Mouse (Mus musculus): ENCODE data around the gene Crybb1. TPM values are rescaled to one million over a fixed set of nuclear protein-coding genes. Genes with fewer than 3 reads are reported as not detected.
A peak's percentile ranks its signal among the peaks of the same experiment; 100 is the strongest.

Gene Crybb1
- polyA plus RNA-seq, 1 experiment from 2014 or later, result 2.9 TPM

DNA sequence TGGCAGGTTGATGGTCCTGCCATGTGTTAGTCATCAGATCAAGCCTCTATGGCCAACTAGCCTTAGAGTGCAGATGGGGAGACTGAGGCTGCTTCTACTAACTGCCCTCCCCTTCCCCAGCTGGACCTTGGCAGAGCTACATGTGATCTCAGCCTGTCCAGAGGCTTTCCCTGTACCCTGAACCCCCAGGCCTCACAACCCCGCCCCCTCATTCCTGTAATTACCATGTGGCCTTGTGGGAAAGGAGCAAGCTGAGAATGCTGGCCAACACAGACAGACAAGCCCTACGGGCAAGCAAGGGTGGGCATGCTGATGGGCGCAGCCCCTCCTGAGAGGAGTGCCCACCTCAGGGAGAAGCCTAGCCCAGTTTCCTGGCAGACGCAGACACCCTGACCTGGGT is 39.1 kb downstream of the Crybb1 start:
- Histone ChIP-seq H3K4me2 (ENCODE audit: low read depth, low read length) (no peak overlapping the region), H3K9ac (ENCODE audit: low read depth, low read length) (0 out of 2 replicates have a peak overlapping the region, but pooled peaks have one; percentile 17), H3K27me3 (replicated peaks; ENCODE audit: control insufficient read depth, insufficient read depth, low read length) (no peaks in the 10 kb centered on the region), H3K36me3 (ENCODE audit: control insufficient read depth, insufficient read depth, low read length) (no peaks in the 10 kb centered on the region), H3K9me3 (ENCODE audit: control insufficient read depth, low read length) (no peaks in the 10 kb centered on the region), H3K27ac (ENCODE audit: low read length) (0 out of 2 replicates have a peak overlapping the region, but pooled peaks have one; percentile 12), H3K4me3 (ENCODE audit: low read length) (no peak overlapping the region), H3K4me1 (ENCODE audit: control insufficient read depth, insufficient read depth, low read length) (peaks cover 37% of the 10 kb centered on the region)
- peak; percentile 22; the same call in 1 of the 2 replicates for ATAC-seq
- 68% methylated on average over 4 of the region's 4 CpGs for WGBS

DNA sequence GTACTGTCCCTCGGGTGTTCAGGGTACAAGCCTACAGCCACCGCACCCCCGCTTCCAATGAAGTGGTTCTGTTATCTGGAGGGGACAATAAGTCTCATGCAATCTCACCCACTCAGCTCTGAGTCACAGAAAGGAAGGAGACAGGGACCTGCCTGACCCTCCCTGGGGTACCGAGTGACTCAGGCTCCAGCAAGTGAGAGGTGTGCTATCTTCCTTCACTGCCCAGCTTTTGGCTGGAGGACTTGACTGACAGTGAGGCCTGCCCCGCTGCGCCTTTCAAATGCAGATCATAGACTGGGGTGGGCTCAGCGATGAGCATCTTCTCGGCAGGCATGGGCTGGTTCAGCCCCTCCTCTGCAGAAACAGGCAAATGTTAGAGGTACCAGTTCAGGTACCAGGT is 39.5 kb downstream of the Crybb1 start:
- H3K27me3 ChIP-seq (replicated peaks; ENCODE audit: control insufficient read depth, insufficient read depth, low read length), result no peaks in the 10 kb centered on the region
- 0 out of 2 replicates have a peak overlapping the region, but pooled peaks have one; percentile 7 for H3K9ac ChIP-seq (ENCODE audit: low read depth, low read length)
- ATAC-seq, result peak; percentile 5; the same call in 1 of the 2 replicates
- H3K4me1 ChIP-seq (ENCODE audit: control insufficient read depth, insufficient read depth, low read length), result peaks cover 37% of the 10 kb centered on the region
- no peak overlapping the region for H3K4me3 ChIP-seq (ENCODE audit: low read length)
- no peaks in the 10 kb centered on the region for H3K36me3 ChIP-seq (ENCODE audit: control insufficient read depth, insufficient read depth, low read length)
- no peak overlapping the region for H3K27ac ChIP-seq (ENCODE audit: low read length)
- H3K9me3 ChIP-seq (ENCODE audit: control insufficient read depth, low read length), result no peaks in the 10 kb centered on the region
- H3K4me2 ChIP-seq (ENCODE audit: low read depth, low read length), result no peak overlapping the region
- 49% methylated on average over 8 of the region's 8 CpGs for WGBS

DNA sequence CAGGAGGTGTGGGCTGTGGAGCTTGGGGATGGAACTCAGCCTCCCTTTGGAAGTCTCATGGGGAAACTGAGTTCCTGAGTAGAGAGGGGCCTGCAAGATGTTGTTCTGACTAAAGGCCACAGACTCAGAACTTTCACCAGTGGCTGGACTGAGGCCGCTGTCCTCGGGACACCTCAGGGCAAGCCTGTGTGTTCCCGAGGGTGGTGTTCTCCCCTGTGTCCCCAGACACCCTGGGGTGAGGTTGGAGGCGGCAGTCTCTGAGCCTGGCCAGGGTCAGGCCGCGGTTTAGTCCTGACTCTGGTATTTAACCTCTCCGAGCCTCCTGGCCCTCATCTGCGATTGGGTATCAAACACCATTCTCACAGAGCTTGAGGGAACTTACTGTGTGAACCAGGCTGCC is 39.9 kb downstream of the Crybb1 start:
- Histone ChIP-seq H3K4me3 (ENCODE audit: low read length) (no peak overlapping the region), H3K27me3 (replicated peaks; ENCODE audit: control insufficient read depth, insufficient read depth, low read length) (no peaks in the 10 kb centered on the region), H3K4me1 (ENCODE audit: control insufficient read depth, insufficient read depth, low read length) (peaks cover 37% of the 10 kb centered on the region), H3K36me3 (ENCODE audit: control insufficient read depth, insufficient read depth, low read length) (no peaks in the 10 kb centered on the region), H3K27ac (ENCODE audit: low read length) (no peak overlapping the region), H3K4me2 (ENCODE audit: low read depth, low read length) (no peak overlapping the region), H3K9ac (ENCODE audit: low read depth, low read length) (no peak overlapping the region), H3K9me3 (ENCODE audit: control insufficient read depth, low read length) (no peaks in the 10 kb centered on the region)
- no peak for ATAC-seq
- 70% methylated on average over 8 of the region's 8 CpGs for WGBS

DNA sequence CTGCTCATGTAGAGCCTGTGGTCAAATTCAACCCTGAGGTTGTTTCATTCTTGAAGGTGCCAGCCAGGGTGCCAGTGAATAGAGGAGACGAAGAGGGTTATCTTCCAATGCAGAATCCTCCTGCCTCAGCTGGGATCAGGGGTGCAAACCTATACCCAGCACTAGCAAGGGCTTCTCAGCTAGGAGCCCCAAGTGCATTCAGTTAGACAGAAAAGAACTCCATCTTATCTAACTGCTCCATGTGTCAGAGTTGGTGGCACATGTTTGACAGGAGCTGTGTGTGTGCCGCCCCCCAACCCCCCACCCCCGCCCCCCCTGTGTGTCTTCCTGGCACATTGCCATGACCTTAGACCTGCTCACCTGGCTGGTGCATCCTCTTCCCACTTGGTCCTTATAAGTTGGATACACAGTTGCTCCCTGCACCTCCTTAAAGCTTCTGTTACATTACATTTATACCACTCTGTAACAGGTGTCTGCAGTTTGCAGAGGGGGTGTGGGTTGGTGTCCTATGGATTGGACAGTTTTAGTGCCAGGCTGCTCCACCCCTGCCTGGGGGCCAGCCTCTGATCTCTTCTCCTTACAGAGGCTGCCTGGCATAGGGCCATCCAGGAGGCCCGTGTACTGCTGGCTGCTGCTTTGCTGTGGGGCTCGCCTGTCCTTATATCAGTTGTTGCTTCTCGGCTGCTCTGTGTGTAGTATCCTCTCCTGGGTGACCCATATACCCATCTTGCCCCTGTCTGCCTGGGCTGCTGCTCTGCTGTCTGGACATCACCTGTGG is 41.0 kb downstream of the Crybb1 start:
- no peaks in the 10 kb centered on the region for H3K9me3 ChIP-seq (ENCODE audit: control insufficient read depth, low read length)
- H3K27me3 ChIP-seq (replicated peaks; ENCODE audit: control insufficient read depth, insufficient read depth, low read length), result no peaks in the 10 kb centered on the region
- H3K9ac ChIP-seq (ENCODE audit: low read depth, low read length), result no peak overlapping the region
- H3K4me2 ChIP-seq (ENCODE audit: low read depth, low read length), result no peak overlapping the region
- H3K4me1 ChIP-seq (ENCODE audit: control insufficient read depth, insufficient read depth, low read length), result peaks cover 43% of the 10 kb centered on the region
- H3K36me3 ChIP-seq (ENCODE audit: control insufficient read depth, insufficient read depth, low read length), result no peaks in the 10 kb centered on the region
- H3K27ac ChIP-seq (ENCODE audit: low read length), result peak overlapping the region; percentile 0; the same call in 1 of the 2 replicates
- WGBS, result 52% methylated on average over 6 of the region's 6 CpGs
- ATAC-seq, result no peak
- H3K4me3 ChIP-seq (ENCODE audit: low read length), result no peak overlapping the region

DNA sequence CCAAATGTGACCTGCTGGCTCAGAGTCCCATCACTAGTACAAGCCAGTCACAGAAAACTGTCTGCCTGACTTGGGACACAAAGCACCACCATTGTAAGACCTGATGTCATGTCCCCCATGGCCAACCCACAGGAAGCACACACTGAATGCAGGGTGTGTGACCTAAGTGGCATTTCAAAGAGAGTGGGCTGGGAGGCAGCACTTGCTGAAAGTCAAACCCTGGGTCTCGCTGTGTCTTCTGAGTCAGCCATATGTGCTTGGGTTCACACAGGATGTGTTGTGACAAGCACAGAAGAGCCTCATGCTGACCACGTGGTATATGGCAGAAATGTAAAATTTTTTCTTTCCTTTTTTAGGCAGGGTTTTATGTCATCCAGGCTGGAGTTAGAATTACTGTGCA is 41.6 kb downstream of the Crybb1 start:
- Histone ChIP-seq H3K9me3 (ENCODE audit: control insufficient read depth, low read length) (no peaks in the 10 kb centered on the region), H3K9ac (ENCODE audit: low read depth, low read length) (no peak overlapping the region), H3K4me3 (ENCODE audit: low read length) (no peak overlapping the region), H3K27ac (ENCODE audit: low read length) (peak overlapping the region; percentile 0; the same call in 1 of the 2 replicates), H3K4me2 (ENCODE audit: low read depth, low read length) (no peak overlapping the region), H3K27me3 (replicated peaks; ENCODE audit: control insufficient read depth, insufficient read depth, low read length) (no peaks in the 10 kb centered on the region), H3K4me1 (ENCODE audit: control insufficient read depth, insufficient read depth, low read length) (peaks cover 47% of the 10 kb centered on the region), H3K36me3 (ENCODE audit: control insufficient read depth, insufficient read depth, low read length) (no peaks in the 10 kb centered on the region)
- WGBS, result 70% methylated on average over 2 of the region's 2 CpGs
- ATAC-seq, result no peak

DNA sequence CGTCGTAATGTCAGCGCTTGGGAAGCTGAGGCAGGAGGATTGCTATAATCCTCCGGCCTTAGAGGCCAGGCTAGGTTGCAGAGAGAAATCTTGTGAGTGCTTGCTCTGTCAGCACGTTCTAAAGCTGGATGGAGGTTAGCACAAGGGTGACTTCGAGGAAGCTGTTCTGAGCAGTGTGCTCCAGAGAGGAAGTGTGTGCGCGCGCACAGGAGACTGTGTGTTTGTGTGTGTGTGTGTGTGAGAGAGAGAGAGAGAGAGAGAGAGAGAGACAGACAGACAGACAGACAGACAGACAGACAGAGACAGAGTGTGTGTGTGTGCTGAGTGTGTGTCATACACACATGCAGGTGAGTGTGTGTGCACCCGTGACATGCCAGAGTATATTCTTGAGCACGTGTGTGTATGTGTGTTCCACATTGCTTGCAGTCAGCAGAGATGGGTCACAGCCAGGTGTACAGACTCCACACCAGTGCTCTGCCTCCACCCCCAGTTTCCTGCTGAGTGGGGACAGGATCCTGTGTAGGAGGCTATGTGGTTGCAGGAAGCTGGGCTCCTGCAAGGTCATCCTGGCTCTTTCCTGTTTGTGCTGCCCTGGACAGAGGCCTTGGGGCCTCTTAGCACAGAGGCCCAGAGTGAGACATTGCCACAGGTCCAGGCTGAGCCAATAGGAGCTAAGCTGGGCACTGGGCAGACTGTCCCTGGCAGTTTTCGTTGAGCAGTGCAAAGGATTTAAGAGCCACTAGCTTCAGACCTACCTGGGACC is 42.8 kb downstream of the Crybb1 start:
- Histone ChIP-seq H3K36me3 (ENCODE audit: control insufficient read depth, insufficient read depth, low read length) (no peaks in the 10 kb centered on the region), H3K27me3 (replicated peaks; ENCODE audit: control insufficient read depth, insufficient read depth, low read length) (no peaks in the 10 kb centered on the region), H3K9ac (ENCODE audit: low read depth, low read length) (peak overlapping the region; percentile 9; the same call in 1 of the 2 replicates), H3K9me3 (ENCODE audit: control insufficient read depth, low read length) (no peaks in the 10 kb centered on the region), H3K27ac (ENCODE audit: low read length) (peak overlapping the region; percentile 45), H3K4me2 (ENCODE audit: low read depth, low read length) (no peak overlapping the region), H3K4me1 (ENCODE audit: control insufficient read depth, insufficient read depth, low read length) (peaks cover 50% of the 10 kb centered on the region), H3K4me3 (ENCODE audit: low read length) (no peak overlapping the region)
- ATAC-seq, result peak; percentile 52
- 84% methylated on average over 12 of the region's 12 CpGs for WGBS

DNA sequence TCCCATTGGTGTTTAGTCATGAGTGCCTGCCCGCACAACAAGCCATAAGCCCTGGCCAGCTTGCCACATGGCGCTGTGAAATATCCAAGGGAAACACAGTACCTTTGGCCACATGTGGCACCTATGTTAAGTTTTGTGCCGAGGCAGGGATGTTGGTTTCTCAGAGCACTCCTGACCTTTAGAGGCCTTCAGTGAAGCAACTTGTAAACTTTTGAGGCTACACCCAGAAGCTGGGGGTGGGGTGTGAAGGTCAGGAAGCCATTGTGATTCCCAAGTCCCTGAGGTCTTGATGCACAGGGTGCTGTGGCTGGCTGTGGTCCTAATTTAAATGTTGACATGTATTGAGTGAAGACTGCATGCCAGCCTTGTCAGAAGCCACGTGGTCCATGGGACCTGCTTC is 43.8 kb downstream of the Crybb1 start:
- WGBS, result 81% methylated on average over 4 of the region's 4 CpGs
- H3K4me1 ChIP-seq (ENCODE audit: control insufficient read depth, insufficient read depth, low read length), result peaks cover 44% of the 10 kb centered on the region
- ATAC-seq, result no peak

DNA sequence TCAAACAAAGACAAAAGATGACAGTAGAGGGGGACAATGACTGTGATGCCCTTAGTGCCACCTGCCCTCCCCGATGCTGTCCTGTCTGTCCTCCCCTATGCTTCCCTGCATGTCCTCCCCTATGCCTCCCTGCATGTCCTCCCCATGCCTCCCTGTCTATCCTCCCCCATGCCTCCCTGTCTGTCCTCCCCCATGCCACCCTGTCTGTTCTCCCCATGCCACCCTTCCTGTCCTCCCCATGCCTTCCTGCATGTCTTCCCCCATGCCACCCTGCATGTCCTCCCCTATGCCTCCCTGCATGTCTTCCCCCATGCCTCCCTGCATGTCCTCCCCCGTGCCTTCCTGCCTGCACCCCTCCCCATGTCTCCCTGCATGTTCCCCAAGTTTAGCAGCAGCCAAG is 44.5 kb downstream of the Crybb1 start:
- no peak for ATAC-seq
- no peaks in the 10 kb centered on the region for H3K27me3 ChIP-seq (replicated peaks; ENCODE audit: control insufficient read depth, insufficient read depth, low read length)
- H3K9me3 ChIP-seq (ENCODE audit: control insufficient read depth, low read length), result no peaks in the 10 kb centered on the region
- H3K4me3 ChIP-seq (ENCODE audit: low read length), result no peak overlapping the region
- no peak overlapping the region for H3K4me2 ChIP-seq (ENCODE audit: low read depth, low read length)
- 78% methylated on average over 2 of the region's 2 CpGs for WGBS
- H3K27ac ChIP-seq (ENCODE audit: low read length), result no peak overlapping the region
- H3K9ac ChIP-seq (ENCODE audit: low read depth, low read length), result no peak overlapping the region
- peaks cover 37% of the 10 kb centered on the region for H3K4me1 ChIP-seq (ENCODE audit: control insufficient read depth, insufficient read depth, low read length)
- H3K36me3 ChIP-seq (ENCODE audit: control insufficient read depth, insufficient read depth, low read length), result peaks cover 1% of the 10 kb centered on the region; the same call in 1 of the 2 replicates

More for the DNA sequence above, 43.8 kb downstream of the Crybb1 start:
- no peak overlapping the region for H3K9ac ChIP-seq (ENCODE audit: low read depth, low read length)
- no peaks in the 10 kb centered on the region for H3K9me3 ChIP-seq (ENCODE audit: control insufficient read depth, low read length)
- H3K4me3 ChIP-seq (ENCODE audit: low read length), result no peak overlapping the region
- no peaks in the 10 kb centered on the region for H3K36me3 ChIP-seq (ENCODE audit: control insufficient read depth, insufficient read depth, low read length)
- no peak overlapping the region for H3K4me2 ChIP-seq (ENCODE audit: low read depth, low read length)
- no peaks in the 10 kb centered on the region for H3K27me3 ChIP-seq (replicated peaks; ENCODE audit: control insufficient read depth, insufficient read depth, low read length)
- peak overlapping the region; percentile 45; the same call in 1 of the 2 replicates for H3K27ac ChIP-seq (ENCODE audit: low read length)

DNA sequence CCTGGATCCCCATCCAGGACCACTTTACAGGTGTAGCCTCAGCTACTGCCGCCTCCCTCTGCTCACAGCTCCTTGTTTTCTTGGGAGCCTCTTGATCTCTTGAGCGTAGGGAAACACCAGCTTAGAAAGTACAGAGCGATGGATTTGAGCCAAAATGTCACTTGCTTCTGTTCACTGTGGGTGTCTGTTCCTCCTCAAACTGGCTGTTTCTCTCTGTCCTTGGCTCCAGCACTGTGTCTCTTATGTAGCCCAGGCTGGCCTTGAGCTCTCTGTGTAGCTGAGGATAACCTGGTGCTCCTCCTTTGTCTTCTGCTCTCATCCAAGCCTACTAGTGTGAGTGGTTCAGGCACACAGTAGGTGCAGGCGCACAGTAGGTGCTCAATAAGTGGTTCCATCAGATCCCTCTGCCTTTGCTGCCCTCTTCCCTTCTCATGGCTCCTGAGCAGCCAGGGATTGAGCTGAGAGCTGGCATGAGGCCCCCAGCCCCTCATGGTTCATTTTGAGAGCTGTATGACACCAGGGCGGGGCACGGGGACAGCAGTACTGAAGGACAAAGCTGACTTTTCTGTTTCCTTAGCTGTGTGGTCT is 45.2 kb downstream of the Crybb1 start:
- no peak overlapping the region for H3K4me3 ChIP-seq (ENCODE audit: low read length)
- no peaks in the 10 kb centered on the region for H3K9me3 ChIP-seq (ENCODE audit: control insufficient read depth, low read length)
- WGBS, result 82% methylated on average over 6 of the region's 6 CpGs

More for the DNA sequence above, 45.2 kb downstream of the Crybb1 start:
- no peaks in the 10 kb centered on the region for H3K27me3 ChIP-seq (replicated peaks; ENCODE audit: control insufficient read depth, insufficient read depth, low read length)
- H3K4me2 ChIP-seq (ENCODE audit: low read depth, low read length), result no peak overlapping the region
- no peak for ATAC-seq
- no peak overlapping the region for H3K27ac ChIP-seq (ENCODE audit: low read length)
- H3K36me3 ChIP-seq (ENCODE audit: control insufficient read depth, insufficient read depth, low read length), result peaks cover 4% of the 10 kb centered on the region; the same call in 1 of the 2 replicates
- peaks cover 35% of the 10 kb centered on the region for H3K4me1 ChIP-seq (ENCODE audit: control insufficient read depth, insufficient read depth, low read length)
- no peak overlapping the region for H3K9ac ChIP-seq (ENCODE audit: low read depth, low read length)

All from intestine, embryonic 16.5 days (tissue).